Mouse (Mus musculus): ENCODE measurements at regions not wholly inside any gene's neighbourhood (a gene's known extent, or its start where the extent isn't known, plus 50 kb on each side); places are given as distances from the start of the nearest gene placed in this dataset.
A peak's percentile ranks its signal among the peaks of the same experiment; 100 is the strongest.

- no peak for DNase-seq
Observed at GRCm38 (mm10) chr13:16316581-16316980, 304.9 kb downstream of the Inhba start.

DNA sequence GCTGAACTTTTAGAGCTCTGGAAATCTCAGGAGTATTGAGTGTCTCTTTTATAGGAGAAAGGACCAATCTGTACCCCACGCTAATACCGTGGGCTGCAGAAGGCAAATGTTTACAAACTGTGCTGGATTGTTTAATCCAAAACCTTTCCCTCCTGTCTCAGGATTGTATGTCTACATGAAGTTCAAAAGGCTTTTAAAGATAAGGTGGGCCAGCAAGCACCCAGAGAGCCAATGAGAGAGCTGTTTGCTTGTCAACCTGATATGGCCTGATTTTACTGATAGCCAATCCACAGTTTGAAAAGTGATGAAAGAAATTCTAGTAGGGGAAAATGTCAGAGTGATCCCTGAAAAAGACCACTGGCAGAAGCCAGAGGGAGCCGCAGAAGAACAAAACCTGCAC lies 305.8 kb downstream of the Inhba start:
- DNase-seq = no peak

GRCm38 (mm10) chr13:16320392-16320791 lies 308.7 kb downstream of the Inhba start:
- no peak for DNase-seq

DNA sequence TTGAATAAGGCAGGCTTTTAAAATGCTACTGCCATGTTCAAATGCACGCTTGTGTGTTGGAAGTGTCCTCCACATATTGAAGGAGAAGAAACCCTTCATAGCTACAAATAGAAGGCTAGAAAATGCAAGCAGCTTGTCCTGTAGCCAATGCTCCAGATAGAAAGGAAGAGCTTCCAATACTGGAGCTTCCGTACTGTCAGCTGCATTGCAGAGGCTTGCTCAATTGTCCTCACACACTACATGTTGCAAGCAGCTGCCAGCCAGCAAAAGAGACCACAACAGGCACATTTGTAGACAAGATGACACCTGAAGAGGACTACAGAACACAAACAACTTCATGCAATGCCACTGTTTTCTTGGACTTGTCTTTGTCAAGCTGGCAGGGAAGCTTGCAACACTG lies 314.0 kb downstream of the Inhba start:
- DNase-seq = no peak

DNA sequence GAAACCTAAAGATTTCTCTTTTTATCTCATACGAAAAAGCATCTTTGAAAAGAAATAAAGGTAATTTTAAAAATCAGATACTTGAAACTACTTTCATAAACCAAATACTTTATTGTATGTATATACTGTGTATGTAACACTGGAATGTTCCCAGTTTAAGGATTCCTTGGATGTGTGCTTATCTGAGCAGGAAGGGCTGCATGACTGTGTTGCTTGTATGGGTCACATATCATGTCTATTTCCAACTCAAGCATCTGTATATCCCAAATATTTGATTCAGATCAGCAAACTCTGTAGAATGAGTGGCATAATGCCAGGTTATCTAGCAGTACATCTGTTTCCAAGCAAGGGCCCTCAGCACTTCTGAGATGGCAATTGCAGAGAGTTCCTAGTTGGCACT lies 330.1 kb downstream of the Inhba start:
- DNase-seq = no peak

- peak; percentile 15 for DNase-seq
Observed at GRCm38 (mm10) chr13:16342171-16342570, 330.5 kb downstream of the Inhba start.

- DNase-seq = peak; percentile 9
Observed at GRCm38 (mm10) chr13:16343280-16343945, 331.8 kb downstream of the Inhba start.

DNA sequence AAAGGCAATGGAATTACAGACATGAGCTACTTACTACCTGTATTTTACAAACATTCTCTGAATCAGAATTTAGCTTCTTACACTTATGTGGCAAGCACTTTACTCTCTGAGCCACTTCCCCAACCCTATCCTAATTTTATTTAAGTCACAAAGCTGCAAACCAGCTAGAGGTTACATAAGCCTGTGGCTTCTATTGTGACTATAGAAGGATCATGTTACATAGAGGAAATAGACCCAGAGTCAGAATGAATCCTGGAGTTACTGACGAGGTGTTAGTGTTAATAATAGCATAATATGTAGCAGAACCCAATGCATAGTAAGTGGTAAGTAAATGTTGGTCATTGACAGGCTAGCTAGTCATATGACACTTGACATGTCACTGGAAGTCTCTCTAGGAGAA lies 337.7 kb downstream of the Inhba start:
- DNase-seq = no peak

- DNase-seq = no peak
Observed at GRCm38 (mm10) chr13:16350061-16350460, 338.4 kb downstream of the Inhba start.

- DNase-seq = no peak
Observed at GRCm38 (mm10) chr13:16355316-16355715, 343.7 kb downstream of the Inhba start.

DNA sequence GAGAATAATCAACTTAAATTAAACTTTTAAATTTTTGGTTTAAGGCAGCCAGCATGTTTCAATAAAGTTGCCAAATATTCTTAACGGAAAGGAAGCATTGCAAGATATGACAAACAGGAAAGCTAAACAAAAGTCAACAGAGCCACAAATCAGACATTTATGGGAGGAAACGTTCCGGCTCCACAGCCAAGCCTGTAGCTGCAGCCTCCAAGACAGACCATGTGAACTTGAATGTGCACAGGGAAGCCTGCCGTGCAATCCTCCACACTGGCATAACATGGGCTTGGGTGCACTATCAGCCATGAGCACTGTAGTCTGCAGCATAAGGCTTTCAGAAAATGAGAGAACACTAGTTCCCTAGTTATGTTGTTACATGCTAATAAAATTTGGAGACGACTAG lies 367.8 kb downstream of the Inhba start:
- no peak for DNase-seq

GRCm38 (mm10) chr13:16379949-16380348 lies 368.3 kb downstream of the Inhba start:
- no peak for DNase-seq

DNA sequence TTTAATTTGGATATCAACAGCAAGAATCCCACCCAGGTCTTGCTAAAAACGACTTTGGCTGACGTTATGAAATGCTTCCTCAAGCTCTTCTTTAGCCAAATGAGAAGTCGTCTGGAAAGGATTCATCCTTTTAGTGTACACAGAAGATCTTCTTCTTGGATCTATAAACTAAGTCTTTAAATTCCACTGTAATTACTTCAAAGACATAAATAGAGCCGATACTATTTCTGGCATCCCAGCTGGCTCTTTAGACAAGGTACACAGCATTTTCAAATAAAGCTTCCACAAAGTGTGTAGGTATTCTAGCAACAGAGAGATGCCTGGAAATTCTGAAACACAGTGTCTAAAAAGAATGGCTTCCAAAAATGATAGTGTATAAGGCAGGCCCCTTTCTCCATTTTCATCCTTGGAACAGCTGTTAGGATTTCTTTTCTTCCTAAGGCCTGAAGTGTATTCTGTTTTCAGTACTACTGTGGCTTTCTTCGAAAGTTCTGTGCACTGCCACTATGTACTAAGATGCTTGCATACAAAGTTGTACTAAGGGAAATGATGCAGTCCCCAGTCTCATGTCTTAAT lies 371.4 kb downstream of the Inhba start:
- DNase-seq = no peak

DNA sequence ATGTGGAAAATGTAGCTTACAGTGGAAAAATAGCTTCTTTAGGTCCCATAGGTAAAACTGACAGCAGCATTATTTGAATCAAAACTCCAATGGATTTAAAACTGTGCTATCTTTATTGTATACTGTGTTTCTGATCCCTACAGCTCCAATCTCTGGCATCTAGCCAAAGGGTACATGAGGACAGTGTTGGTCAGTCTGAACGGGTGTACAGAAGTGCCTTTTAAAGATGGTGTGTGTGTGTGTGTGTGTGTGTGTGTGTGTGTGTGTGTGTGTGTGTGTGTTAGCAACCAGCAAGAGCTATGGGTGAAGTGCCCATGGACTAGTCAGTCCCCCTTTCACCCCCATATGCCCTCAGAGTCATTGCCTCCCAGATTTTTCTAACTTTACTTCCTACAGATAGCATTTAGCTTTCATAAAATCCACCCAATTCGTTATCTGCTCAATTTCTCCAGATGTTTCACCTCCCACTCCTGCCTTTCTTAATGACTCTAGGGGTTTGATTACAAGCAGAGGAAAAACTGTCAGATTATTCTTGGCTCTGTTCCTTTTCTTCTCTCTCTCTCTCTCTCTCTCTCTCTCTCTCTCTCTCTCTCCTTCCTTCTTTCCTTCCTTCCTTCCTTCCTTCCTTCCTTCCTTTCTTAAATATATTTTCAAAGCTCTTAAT lies 404.8 kb downstream of the Inhba start:
- peak; percentile 9 for DNase-seq

GRCm38 (mm10) chr13:16424147-16424546 lies 412.5 kb downstream of the Inhba start:
- no peak for DNase-seq

DNA sequence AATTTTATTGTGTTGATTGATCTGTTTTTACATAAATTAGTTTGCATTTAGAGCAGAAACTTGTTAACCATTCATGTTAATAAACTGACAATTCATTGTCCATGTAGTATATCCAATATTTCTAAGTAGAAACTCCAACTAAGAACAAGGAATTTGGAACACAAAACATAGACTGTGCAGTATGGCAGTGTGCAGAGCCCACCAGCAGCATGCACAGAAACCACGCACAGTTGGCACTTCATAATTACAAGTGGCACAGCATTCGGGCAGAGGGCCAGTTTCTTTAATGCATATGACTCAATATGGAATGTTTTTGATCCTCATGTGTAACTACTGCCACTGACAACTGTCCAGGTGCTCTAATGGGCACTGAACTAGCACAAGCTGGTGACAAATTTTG lies 423.8 kb downstream of the Inhba start:
- DNase-seq = no peak

DNA sequence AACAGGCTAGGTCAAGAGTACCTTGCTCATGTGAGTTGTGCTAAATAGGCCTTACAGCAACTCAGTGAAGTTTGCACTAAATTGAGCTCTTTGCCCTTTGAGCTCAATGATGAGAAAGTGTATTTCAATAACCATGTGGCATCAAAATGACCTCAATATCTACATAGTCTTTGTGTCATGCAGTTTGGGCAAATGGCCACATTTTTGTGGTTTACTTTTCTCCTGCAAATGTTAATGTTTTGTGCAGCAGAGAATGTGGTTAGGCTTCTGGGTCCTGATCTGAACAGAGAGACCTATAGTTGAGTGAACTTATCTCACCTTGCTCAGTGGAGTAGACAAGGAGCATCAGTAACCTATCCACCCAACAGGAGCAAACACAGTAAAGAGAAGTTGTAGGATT lies 441.6 kb downstream of the Inhba start:
- no peak for DNase-seq

DNA sequence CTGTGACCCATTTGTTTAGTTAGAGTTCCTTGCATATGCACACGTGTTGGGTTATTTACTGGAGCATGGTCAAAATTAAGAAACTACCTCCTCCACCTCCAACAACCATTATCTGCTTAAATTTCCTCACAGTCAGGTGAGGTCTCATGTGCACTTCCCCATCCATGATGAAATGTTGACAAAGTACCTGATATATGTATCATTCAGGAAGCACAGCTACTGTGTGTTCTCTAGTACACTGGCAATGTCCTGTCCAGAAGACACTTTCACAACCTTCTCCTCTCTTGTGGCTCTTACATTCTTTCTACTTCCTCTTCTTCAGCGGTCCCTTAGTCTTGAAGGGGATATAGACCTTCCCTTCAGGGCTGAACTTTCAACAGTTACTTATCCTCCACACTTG lies 448.1 kb downstream of the Inhba start:
- DNase-seq = no peak

DNA sequence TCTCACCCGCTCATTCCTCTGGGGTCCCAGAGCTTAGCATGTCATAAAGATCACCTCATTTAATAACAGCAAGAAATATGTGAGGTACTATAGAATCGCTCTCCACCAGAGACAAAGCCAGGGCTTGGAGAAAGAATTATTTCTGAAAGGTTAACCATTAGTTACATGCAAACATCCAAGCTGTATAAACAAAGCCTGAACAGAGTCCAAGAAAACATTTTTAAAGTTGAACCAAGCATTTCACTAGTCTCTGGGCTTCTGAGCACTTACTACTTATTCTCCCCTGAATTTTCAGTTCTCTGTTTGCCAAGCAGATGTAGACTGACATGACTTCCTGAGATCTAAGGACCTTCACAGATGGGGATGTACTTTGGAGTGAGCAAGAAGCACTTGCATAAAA lies 450.0 kb downstream of the Inhba start:
- no peak for DNase-seq

DNA sequence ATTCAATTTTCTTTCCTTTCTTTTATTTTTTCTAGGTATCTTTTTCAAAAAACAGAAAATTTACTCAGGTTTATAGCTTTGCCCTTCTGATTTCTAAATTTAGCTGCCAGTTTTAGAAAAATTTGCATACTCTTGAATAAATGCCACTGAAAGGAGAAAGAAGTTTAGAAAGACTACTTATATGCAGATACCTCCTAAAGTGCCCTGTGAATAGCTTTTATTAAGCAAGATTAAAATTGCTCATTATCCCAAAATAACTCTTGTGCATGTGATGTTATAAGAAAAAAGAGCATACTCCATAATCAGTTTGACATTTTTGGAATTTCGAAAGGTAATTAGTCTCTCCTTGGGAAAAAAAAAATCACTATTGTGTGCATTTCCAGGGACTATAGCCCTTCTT lies 453.2 kb downstream of the Inhba start:
- no peak for DNase-seq

DNA sequence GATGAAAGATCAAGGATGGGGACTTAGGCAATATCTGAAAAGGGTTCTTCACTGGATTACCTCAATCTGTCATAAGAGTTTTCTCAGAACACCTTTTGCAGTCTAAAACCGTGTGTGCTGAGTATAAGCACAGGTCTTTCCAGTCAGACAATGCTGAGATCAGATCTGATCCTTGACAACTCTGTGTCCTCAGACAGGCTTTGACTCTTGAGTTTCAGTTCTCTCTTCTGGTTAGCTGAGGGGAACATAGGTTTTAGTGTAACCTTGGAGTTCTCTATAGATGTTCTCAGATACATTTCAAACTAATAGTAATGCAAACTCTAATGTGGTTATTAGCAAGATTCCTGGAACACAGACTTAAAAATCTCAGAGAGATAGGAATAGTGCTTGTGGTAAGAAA lies 453.7 kb downstream of the Inhba start:
- DNase-seq = no peak

DNA sequence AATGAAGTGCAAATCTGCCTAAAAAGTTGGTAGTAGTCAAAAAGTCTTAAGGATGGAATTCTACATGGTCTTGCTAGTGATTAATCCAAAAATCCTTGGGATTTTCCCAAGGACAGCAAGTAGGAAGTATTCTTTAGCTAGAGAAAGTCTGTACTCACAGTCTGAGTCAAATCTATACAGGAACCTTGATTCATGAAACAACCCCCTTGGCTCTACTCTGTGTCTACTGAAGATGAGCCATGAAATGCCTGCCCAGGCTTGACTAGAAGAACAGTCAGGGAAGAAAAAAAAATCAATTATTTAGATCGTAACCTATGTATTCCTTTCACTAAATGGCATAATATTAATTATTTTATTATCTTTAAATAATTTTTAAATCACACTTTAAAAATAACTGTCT lies 454.2 kb downstream of the Inhba start:
- DNase-seq = no peak

DNA sequence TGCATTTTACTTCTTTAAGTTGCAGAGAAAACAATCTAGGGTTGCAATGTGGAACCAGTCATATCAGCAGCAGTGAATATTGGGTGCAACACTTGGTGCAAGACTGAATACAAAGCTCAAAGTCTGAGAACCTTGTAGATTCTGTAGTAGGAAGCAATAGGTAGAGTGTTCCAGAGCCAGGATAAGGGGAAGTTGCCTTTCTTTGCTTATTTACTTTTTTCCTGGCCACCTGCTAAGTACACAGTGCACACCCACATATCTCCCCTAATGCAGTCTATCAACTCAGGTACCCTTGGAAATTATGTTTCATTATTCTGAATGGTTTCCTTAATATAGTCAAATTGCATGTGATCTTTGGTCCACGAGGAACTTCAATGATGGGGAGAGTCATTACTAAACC lies 464.9 kb downstream of the Inhba start:
- DNase-seq = no peak

- no peak for DNase-seq
Observed at GRCm38 (mm10) chr13:16487292-16487691, 475.6 kb downstream of the Inhba start.
